Mouse (Mus musculus) intestine, embryonic 16.5 days (tissue): ENCODE measurements at regions not wholly inside any gene's neighbourhood (a gene's known extent, or its start where the extent isn't known, plus 50 kb on each side); places are given as distances from the start of the nearest gene placed in this dataset.

Source experiments
- ATAC-seq: fragments of 200-750 bp; cut with Nextera tagmentation; 2 replicates; pipeline ENCODE4 v1.8.0; 2017; ENCODE audit warnings: moderate TSS enrichment, moderate library complexity
- H3K27ac ChIP-seq: fragments of 300-500 bp; sonication (generic); 2 replicates; pipeline ENCODE4 v1.5.1; 2014; ENCODE audit warnings: mild to moderate bottlenecking, low read length
- H3K27me3 ChIP-seq: fragments of 300-500 bp; sonication (generic); replicated peaks from 2 replicates; pipeline ENCODE4 v1.6.1; 2014; ENCODE audit warnings: low read length, control low read depth, mixed read lengths; ENCODE audit not compliant: control insufficient read depth, insufficient read depth
- H3K36me3 ChIP-seq: fragments of 300-500 bp; sonication (generic); 2 replicates; pipeline ENCODE4 v1.6.1; 2014; ENCODE audit warnings: low read length, control low read depth; ENCODE audit not compliant: control insufficient read depth, insufficient read depth
- H3K4me1 ChIP-seq: fragments of 300-500 bp; sonication (generic); 2 replicates; pipeline ENCODE4 v1.6.1; 2014; ENCODE audit warnings: low read length, control low read depth, mixed read lengths; ENCODE audit not compliant: control insufficient read depth, insufficient read depth
- H3K4me2 ChIP-seq: fragments of 300-500 bp; sonication (generic); 2 replicates; pipeline ENCODE4 v1.6.1; 2014; ENCODE audit warnings: low read depth, low read length, control low read depth
- H3K4me3 ChIP-seq: fragments of 300-500 bp; sonication (generic); 2 replicates; pipeline ENCODE4 v1.5.1; 2014; ENCODE audit warnings: mild to moderate bottlenecking, low read length
- H3K9ac ChIP-seq: fragments of 300-500 bp; sonication (generic); 2 replicates; pipeline ENCODE4 v1.6.1; 2014; ENCODE audit warnings: low read depth, low read length
- H3K9me3 ChIP-seq: fragments of 300-500 bp; sonication (generic); 2 replicates; pipeline ENCODE4 v1.6.1; 2016; ENCODE audit warnings: low read length, control low read depth; ENCODE audit not compliant: control insufficient read depth
- WGBS: fragments of 180-500 bp; shearing (Covaris S2); extraction: QIAGEN DNeasy Blood & Tissue Kit; methylation state at CpG from one replicate; pipeline ENCODE4 v1.1.7; 2014; 5-methylcytosine and 5-hydroxymethylcytosine counted together

DNA sequence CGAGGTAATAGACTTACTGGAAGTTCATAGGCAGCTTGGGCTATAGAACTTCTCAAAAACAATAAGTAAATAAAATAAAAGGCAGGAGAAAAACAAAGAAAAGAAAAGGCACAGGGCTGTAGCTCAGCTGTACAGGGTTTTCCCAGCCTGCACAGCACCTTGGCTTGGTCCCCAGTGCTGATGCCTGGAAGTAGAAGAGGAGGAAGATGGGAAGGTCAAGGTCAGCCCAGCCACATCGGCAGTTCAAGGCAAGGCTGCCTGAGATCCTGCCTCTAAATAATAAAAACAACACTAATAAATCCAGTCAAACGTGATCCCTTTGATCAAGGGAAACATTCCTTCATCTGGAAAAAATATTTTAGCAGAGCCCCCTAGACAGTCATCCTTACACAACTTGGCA lies 103.1 kb downstream of the Cenpf start:
- WGBS: 52% methylated on average over 3 of the region's 3 CpGs
- no peak for ATAC-seq

DNA sequence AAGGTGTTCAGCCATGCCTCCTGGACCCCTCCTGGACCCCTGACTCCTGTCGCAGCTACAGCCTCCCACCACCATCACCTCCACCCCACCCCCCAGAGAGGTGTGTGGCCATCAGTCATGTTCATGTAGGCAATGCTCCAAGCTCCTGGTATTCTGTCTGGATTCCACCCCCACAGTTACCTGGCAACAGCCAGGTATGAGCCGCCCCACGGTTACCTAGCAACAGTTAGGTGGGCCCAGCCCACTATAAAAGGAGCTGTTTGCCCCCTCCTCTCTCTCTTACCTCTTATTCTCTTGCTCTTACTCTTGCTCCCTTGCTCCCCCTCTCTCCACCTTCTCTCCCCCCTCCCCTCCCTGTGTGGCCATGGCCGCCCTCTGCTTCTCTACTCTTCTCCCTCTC lies 106.5 kb downstream of the Cenpf start:
- H3K9me3 ChIP-seq: no peaks in the 10 kb centered on the region
- ATAC-seq: no peak
- no peaks in the 10 kb centered on the region; the same call in 1 of the 2 replicates for H3K27me3 ChIP-seq
- no peak overlapping the region for H3K4me3 ChIP-seq
- H3K4me2 ChIP-seq: no peak overlapping the region
- H3K27ac ChIP-seq: no peak overlapping the region
- H3K36me3 ChIP-seq: no peaks in the 10 kb centered on the region
- H3K4me1 ChIP-seq: no peaks in the 10 kb centered on the region
- H3K9ac ChIP-seq: no peak overlapping the region
- WGBS: 73% methylated on average over 4 of the region's 4 CpGs

More for the DNA sequence above, 103.1 kb downstream of the Cenpf start:
- no peak overlapping the region for H3K4me3 ChIP-seq
- no peaks in the 10 kb centered on the region for H3K9me3 ChIP-seq
- H3K27me3 ChIP-seq: no peaks in the 10 kb centered on the region; the same call in 1 of the 2 replicates
- H3K36me3 ChIP-seq: no peaks in the 10 kb centered on the region
- H3K4me1 ChIP-seq: no peaks in the 10 kb centered on the region
- H3K27ac ChIP-seq: no peak overlapping the region
- no peak overlapping the region for H3K4me2 ChIP-seq
- no peak overlapping the region for H3K9ac ChIP-seq

DNA sequence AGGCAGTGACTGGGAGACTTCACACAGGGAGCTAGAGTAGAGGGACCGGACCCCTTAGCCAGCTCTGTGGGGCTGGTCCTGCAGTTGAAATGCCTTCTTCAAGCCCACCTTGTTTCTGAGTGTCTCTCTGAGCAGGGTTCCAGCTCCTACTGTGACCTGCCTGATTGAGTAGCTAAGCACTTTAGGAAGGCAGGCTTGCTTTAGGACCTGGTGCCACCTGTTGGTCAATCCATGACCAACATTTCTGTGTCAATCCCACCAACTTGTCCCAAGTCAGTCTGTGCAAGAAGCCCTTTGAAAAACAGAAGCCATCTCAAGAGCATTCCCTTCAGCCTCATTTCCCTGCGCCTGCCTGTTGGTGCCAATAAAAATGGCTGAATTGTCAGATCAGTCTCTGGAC lies 108.5 kb downstream of the Cenpf start:
- Histone ChIP-seq H3K27me3 (no peaks in the 10 kb centered on the region; the same call in 1 of the 2 replicates), H3K9me3 (no peaks in the 10 kb centered on the region), H3K4me3 (no peak overlapping the region), H3K27ac (no peak overlapping the region), H3K4me2 (no peak overlapping the region), H3K9ac (no peak overlapping the region), H3K4me1 (peaks cover 6% of the 10 kb centered on the region; the same call in 1 of the 2 replicates), H3K36me3 (no peaks in the 10 kb centered on the region)
- ATAC-seq: no peak
- 67% methylated on average over 2 of the region's 2 CpGs for WGBS

DNA sequence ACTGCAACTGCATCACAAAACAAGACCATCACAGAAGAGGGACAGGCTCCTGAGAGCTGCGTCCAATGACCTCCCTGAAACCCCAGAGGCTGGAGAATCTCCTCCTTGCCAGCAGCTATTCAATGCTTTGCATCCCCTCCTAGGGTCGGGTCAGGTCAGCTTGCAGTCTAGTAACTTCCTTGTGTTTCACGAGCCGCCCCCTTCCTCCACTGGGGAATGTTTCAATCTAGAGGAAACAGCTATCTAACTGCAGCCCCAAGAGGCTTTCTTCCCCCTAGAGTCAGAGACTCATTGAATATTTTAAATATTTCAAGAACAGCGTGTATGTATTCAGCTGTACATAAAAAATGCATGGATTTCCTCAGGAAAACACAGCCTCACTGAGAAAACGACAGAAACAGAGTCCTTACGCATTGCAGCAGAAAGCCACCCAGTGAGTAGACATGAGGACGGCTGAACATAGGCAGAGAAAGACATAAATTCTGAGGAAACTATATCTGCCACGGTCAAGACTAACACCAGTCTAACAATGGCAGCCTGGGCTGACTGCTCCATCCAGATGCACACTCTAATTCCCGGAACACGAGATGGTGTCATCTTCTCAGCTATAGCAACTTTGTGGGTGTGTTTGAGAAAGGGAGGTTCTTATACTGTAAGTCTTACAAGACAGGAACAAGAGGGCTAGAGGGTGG lies 111.4 kb downstream of the Cenpf start:
- Histone ChIP-seq H3K4me3 (no peak overlapping the region), H3K4me1 (peaks cover 6% of the 10 kb centered on the region; the same call in 1 of the 2 replicates), H3K9me3 (no peaks in the 10 kb centered on the region), H3K9ac (no peak overlapping the region), H3K27ac (peak overlapping the region; percentile 30), H3K4me2 (no peak overlapping the region), H3K36me3 (no peaks in the 10 kb centered on the region), H3K27me3 (no peaks in the 10 kb centered on the region; the same call in 1 of the 2 replicates)
- WGBS: 42% methylated on average over 11 of the region's 11 CpGs
- peak; percentile 50; the same call in 1 of the 2 replicates for ATAC-seq

DNA sequence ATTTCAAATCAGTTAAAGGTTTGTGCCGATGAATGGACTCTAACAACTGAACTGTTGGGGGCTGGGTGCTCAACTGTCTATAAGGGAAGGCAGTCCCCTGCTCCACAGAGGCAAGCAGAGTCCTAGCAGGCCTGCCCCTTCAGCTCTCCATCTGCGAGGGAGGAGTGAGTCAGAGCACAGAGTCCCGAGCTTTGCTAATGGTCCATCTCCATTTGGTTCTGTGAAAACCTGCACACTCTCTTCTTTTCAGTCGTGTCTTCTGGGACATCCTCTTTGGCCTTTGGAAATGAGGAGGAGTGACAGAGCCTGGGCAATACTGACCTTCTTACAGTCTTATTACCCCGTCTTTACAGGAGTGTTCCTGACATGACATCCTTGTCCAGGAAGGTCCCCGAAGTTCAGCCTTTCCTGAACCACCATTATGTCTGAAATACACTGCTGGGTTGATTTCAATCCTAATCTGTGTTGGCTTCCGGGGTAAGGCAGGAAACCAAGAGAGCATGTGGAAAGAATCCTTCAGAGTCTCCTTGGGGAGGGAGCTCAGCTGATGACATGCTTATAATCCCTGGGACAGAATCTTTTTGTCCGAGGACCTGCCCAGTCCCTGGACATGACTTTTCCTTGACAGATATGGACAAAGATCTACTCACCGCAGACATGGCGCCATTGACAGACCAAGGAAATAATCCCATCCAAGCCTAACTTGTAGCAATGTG lies 112.2 kb downstream of the Cenpf start:
- peak overlapping the region; percentile 30 for H3K27ac ChIP-seq
- ATAC-seq: no peak
- H3K9ac ChIP-seq: no peak overlapping the region

DNA sequence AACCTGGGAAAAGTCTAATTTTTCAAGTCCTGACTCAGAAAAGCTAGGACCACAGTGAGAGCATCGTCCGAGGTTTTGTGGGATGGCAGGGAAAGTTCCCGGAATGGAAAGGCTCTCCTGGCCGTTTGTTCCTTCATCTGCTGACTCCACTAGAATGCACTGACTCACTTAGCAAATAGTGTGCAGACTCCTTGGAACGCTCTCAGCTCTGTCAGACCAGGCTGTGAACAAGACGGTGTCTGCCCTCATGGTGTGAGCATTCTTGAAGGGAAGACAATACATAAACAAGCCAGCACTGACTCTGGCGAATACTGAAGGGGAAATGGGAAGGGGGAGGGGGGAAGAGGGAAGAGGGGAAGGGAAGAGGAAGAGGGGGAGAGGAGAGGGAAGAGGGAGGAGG lies 121.4 kb downstream of the Cenpf start:
- WGBS: 33% methylated on average over 7 of the region's 7 CpGs
- ATAC-seq: no peak
- no peaks in the 10 kb centered on the region for H3K27me3 ChIP-seq
- H3K4me2 ChIP-seq: no peak overlapping the region
- H3K9ac ChIP-seq: no peak overlapping the region
- H3K9me3 ChIP-seq: no peaks in the 10 kb centered on the region
- no peak overlapping the region for H3K4me3 ChIP-seq
- no peaks in the 10 kb centered on the region for H3K36me3 ChIP-seq
- no peaks in the 10 kb centered on the region for H3K4me1 ChIP-seq
- H3K27ac ChIP-seq: no peak overlapping the region

More for the DNA sequence above, 112.2 kb downstream of the Cenpf start:
- H3K4me2 ChIP-seq: no peak overlapping the region
- H3K4me1 ChIP-seq: peaks cover 6% of the 10 kb centered on the region; the same call in 1 of the 2 replicates
- no peaks in the 10 kb centered on the region for H3K9me3 ChIP-seq
- H3K27me3 ChIP-seq: no peaks in the 10 kb centered on the region
- H3K4me3 ChIP-seq: no peak overlapping the region
- 89% methylated on average over 10 of the region's 10 CpGs for WGBS
- no peaks in the 10 kb centered on the region for H3K36me3 ChIP-seq

DNA sequence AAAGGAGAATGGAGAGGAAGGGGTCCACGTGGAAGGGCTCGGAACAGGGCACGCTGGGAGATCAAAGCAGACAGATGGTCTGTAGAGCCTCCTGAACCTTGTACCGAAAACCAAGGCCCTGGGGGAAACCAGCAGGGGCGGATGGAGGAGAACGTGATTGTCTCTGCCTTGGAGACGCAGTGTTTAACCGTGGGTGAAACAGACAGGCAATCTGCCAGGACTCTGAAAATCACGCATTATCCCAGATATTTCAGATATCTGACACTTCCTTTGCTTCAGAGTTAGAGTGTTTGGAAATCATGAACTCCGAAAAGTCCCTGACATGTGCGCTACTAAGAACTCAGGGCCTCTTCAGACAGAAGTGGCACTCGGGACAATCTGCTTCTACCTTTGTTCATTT lies 126.1 kb downstream of the Cenpf start:
- H3K27ac ChIP-seq: no peak overlapping the region
- no peaks in the 10 kb centered on the region for H3K36me3 ChIP-seq
- 78% methylated on average over 12 of the region's 12 CpGs for whole genome bisulfite sequencing

DNA sequence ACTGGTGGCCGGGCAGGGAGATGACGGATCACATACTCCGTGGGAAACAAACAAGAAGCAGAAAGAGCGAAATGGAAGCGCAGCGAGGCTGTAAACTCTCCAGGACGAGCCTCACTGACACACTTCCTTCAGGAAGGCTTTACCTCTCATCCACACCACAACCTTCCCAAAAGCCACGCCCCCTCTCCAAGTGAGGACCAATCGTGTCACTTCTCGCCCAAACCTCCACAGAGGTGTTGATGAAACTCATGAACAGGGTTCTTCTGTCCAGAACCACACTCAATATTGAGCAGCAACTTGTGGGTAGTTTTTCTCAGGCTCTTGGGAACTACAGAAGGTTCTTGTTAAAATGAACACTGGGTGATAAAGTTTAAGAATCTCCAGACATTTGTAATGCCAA lies 127.3 kb downstream of the Cenpf start:
- Histone ChIP-seq H3K27me3 (no peaks in the 10 kb centered on the region), H3K4me1 (no peaks in the 10 kb centered on the region), H3K4me3 (no peak overlapping the region), H3K36me3 (no peaks in the 10 kb centered on the region), H3K9ac (no peak overlapping the region), H3K9me3 (no peaks in the 10 kb centered on the region), H3K27ac (no peak overlapping the region), H3K4me2 (0 out of 2 replicates have a peak overlapping the region, but pooled peaks have one; percentile 7)
- WGBS: 26% methylated on average over 10 of the region's 10 CpGs
- no peak for ATAC-seq

More for the DNA sequence above, 126.1 kb downstream of the Cenpf start:
- Histone ChIP-seq H3K4me3 (no peak overlapping the region), H3K4me2 (no peak overlapping the region), H3K9ac (no peak overlapping the region), H3K9me3 (no peaks in the 10 kb centered on the region), H3K27me3 (no peaks in the 10 kb centered on the region), H3K4me1 (no peaks in the 10 kb centered on the region)
- no peak for ATAC-seq

DNA sequence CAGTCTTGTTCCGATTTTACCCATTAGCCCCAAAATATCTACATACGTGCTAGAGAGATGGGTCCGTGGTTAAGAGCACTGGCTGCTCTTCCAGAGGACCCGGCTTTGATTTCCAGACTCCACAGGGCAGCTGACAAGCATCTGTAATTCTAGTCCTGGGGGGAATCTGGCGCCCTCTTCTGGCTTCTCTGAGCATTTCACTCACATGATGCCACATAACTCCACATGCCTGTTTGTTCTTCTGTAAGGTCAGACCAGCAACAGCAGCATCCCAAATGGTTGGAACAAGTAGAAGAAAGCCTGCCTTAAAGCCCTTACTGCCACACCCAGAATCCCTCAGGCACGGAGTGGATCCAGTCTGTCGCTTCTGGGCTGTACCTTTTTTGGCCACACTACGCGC lies 137.0 kb downstream of the Cenpf start:
- no peak overlapping the region for H3K9ac ChIP-seq
- H3K4me1 ChIP-seq: no peaks in the 10 kb centered on the region
- H3K9me3 ChIP-seq: no peaks in the 10 kb centered on the region
- WGBS: 86% methylated on average over 9 of the region's 9 CpGs
- ATAC-seq: no peak
- no peaks in the 10 kb centered on the region for H3K27me3 ChIP-seq
- no peaks in the 10 kb centered on the region for H3K36me3 ChIP-seq
- H3K4me3 ChIP-seq: no peak overlapping the region
- H3K4me2 ChIP-seq: no peak overlapping the region
- H3K27ac ChIP-seq: no peak overlapping the region
